Mouse (Mus musculus) lung, postnatal 0 days (tissue): ENCODE data around the gene Ltbp2. TPM values are rescaled to one million over a fixed set of nuclear protein-coding genes. Genes with fewer than 3 reads are reported as not detected.

Experiments
- ATAC-seq: fragments of 200-750 bp; cut with Nextera tagmentation; 2 replicates; pipeline ENCODE4 v1.8.0; 2017; ENCODE audit warnings: moderate library complexity
- DNase-seq: peaks from one replicate; pipeline ENCODE4 v3.0.0-alpha.2; 2016; ENCODE audit warnings: low spot score
- H3K27ac ChIP-seq: fragments of 300-500 bp; sonication (generic); 2 replicates; pipeline ENCODE4 v1.5.1; 2014; ENCODE audit warnings: antibody characterized with exemption, mild to moderate bottlenecking, low read length, mixed read lengths
- H3K27me3 ChIP-seq: fragments of 300-500 bp; sonication (generic); replicated peaks from 2 replicates; pipeline ENCODE4 v1.6.1; 2014; ENCODE audit warnings: low read length, mixed read lengths; ENCODE audit not compliant: insufficient read depth
- H3K36me3 ChIP-seq: fragments of 300-500 bp; sonication (generic); 2 replicates; pipeline ENCODE4 v1.6.1; 2014; ENCODE audit warnings: low read length, mixed read lengths; ENCODE audit not compliant: insufficient read depth
- H3K4me1 ChIP-seq: fragments of 300-500 bp; sonication (generic); 2 replicates; pipeline ENCODE4 v1.6.1; 2014; ENCODE audit warnings: antibody characterized with exemption, low read depth, low read length, mixed read lengths; ENCODE audit not compliant: insufficient read depth
- H3K4me2 ChIP-seq: fragments of 300-500 bp; sonication (generic); replicated peaks from 2 replicates; pipeline ENCODE4 v1.6.1; 2014; ENCODE audit warnings: low read depth, mild to moderate bottlenecking, low read length, moderate library complexity, mixed read lengths
- H3K4me3 ChIP-seq: fragments of 300-500 bp; sonication (generic); 2 replicates; pipeline ENCODE4 v1.5.1; 2014; ENCODE audit warnings: low read depth, low read length
- H3K9ac ChIP-seq: fragments of 300-500 bp; sonication (generic); replicated peaks from 2 replicates; pipeline ENCODE4 v1.6.1; 2014; ENCODE audit warnings: low read depth, mild to moderate bottlenecking
- H3K9me3 ChIP-seq: fragments of 300-500 bp; sonication (generic); 2 replicates; pipeline ENCODE4 v1.6.1; 2016; ENCODE audit warnings: low read length, mixed read lengths
- CTCF ChIP-seq: IDR thresholded peaks from 2 replicates; pipeline ENCODE4 v1.5.1; 2016; ENCODE audit warnings: antibody characterized with exemption, mild to moderate bottlenecking
- EP300 ChIP-seq: IDR thresholded peaks from 2 replicates; pipeline ENCODE4 v1.6.1; 2016; ENCODE audit warnings: antibody characterized with exemption, mild to moderate bottlenecking, control low read depth
- WGBS: fragments of 180-500 bp; shearing (Covaris S2); extraction: QIAGEN DNeasy Blood & Tissue Kit; methylation state at CpG from one replicate; pipeline ENCODE4 v1.1.7; 2014; 5-methylcytosine and 5-hydroxymethylcytosine counted together
- polyA plus RNA-seq: library from polyadenylated mRNA; unstranded; fragments of >200 nt; fragmentation: Nextera tagmentation; extraction: Ambion mirVana; gene quantifications from 2 replicates; pipeline ENCODE4 v1.2.1, GENCODE M21; 2015

The Ltbp2 gene
- polyA plus RNA-seq, 1 experiment from 2014 or later = 22.4 TPM

GRCm38 (mm10) chr12:84813773-84814172 lies 62.6 kb downstream of the Ltbp2 start:
- DNase-seq = peak; percentile 71
- WGBS = 41% methylated on average over 7 of the region's 7 CpGs
- H3K9ac ChIP-seq = no peak overlapping the region
- no peak overlapping the region for H3K4me2 ChIP-seq
- ATAC-seq = peak; percentile 19; the same call in 1 of the 2 replicates
- no peaks in the 10 kb centered on the region for H3K36me3 ChIP-seq
- peaks cover 6% of the 10 kb centered on the region for H3K4me1 ChIP-seq
- no peaks in the 10 kb centered on the region for H3K27me3 ChIP-seq
- no peak overlapping the region for H3K4me3 ChIP-seq
- peak overlapping the region; percentile 47; the same call in 1 of the 2 replicates for H3K27ac ChIP-seq
- no peaks in the 10 kb centered on the region for H3K9me3 ChIP-seq
- TF ChIP-seq CTCF = peak; percentile 63
- no peak for TF ChIP-seq EP300

DNA sequence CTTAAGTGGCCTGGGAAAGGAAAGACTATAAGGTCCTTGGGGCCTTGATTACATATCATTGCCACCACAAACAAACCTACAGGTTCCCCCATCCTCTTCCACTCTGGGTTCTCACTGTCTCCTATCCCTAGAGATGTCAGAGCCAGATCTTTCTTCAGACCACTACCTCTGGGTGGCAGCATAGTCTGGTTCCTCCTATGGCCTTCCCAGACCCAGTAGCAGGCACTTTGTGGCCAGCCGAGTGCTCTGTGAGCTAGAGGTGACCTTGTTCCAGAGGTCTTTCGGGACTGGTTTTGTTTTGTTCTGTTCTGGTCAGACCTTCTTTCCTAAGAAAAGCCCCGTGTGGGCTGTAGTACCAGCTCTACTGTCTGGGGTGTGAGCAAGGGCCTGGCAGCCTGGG lies 64.3 kb downstream of the Ltbp2 start:
- Histone ChIP-seq H3K27me3 (no peaks in the 10 kb centered on the region), H3K9ac (no peak overlapping the region), H3K4me3 (no peak overlapping the region), H3K9me3 (no peaks in the 10 kb centered on the region), H3K36me3 (no peaks in the 10 kb centered on the region), H3K4me1 (peaks cover 6% of the 10 kb centered on the region), H3K4me2 (no peak overlapping the region), H3K27ac (no peak overlapping the region)
- 51% methylated on average over 3 of the region's 3 CpGs for WGBS
- 0 out of 2 replicates have a peak, but pooled peaks have one; percentile 10 for ATAC-seq
- peak; percentile 55 for DNase-seq
- peak; percentile 63 for TF ChIP-seq CTCF
- no peak for TF ChIP-seq EP300

DNA sequence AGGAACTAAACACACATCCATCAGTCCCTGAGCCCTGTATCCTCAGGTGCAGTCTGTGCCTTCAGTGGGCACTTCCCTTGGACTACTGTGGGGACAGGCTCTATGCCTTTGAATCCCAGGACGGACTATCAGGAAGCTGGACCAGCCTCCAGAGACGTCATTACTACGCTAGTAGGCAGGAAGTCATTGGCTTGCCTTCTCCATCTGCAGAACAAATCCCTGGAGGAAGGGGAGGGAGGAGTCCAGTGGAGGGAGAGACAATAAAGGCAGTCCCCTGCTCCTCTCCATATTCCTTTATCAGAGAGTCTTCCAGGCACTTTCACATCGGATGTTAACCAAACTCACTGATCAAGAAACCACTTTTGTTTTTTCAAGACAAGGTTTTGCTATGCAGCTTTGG lies 64.8 kb downstream of the Ltbp2 start:
- Histone ChIP-seq H3K9ac (no peak overlapping the region), H3K9me3 (no peaks in the 10 kb centered on the region), H3K27me3 (no peaks in the 10 kb centered on the region), H3K4me2 (no peak overlapping the region), H3K36me3 (no peaks in the 10 kb centered on the region), H3K4me1 (peaks cover 6% of the 10 kb centered on the region), H3K4me3 (no peak overlapping the region), H3K27ac (no peak overlapping the region)
- ATAC-seq (no peak), DNase-seq (no peak)
- 42% methylated on average over 4 of the region's 4 CpGs for WGBS
- TF ChIP-seq EP300 (no peak), CTCF (no peak)

GRCm38 (mm10) chr12:84810810-84811209 lies 65.5 kb downstream of the Ltbp2 start:
- ATAC-seq = peak; percentile 16; the same call in 1 of the 2 replicates
- 29% methylated on average over 1 of the region's 1 CpGs for whole genome bisulfite sequencing
- H3K27me3 ChIP-seq = no peaks in the 10 kb centered on the region

DNA sequence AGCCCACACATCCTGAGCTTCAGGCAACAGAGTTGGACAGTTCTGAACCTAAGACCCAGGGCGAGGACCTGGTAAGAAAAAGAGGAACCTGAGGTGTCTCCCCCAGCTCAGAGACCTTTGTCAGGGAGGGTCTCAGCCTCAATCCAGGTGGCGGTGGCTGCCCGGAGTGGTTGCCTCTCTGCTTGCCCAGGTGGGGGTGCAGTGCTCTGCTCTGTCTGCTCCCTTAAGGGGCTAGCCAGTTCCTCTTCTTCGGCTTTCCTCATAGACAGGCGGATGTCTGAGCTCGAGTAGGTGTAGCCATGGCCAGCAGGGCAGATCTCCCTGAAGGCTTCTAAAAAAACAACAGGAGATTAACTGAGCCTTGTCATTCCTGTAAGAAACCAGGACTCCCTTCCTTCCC lies 67.3 kb downstream of the Ltbp2 start:
- H3K4me3 ChIP-seq = no peak overlapping the region
- ATAC-seq (no peak), DNase-seq (no peak)
- TF ChIP-seq EP300 (no peak), CTCF (no peak)
- no peak overlapping the region for H3K27ac ChIP-seq
- H3K36me3 ChIP-seq = no peaks in the 10 kb centered on the region
- WGBS = 68% methylated on average over 6 of the region's 6 CpGs
- no peak overlapping the region for H3K9ac ChIP-seq
- no peaks in the 10 kb centered on the region for H3K9me3 ChIP-seq
- H3K27me3 ChIP-seq = no peaks in the 10 kb centered on the region
- H3K4me1 ChIP-seq = no peaks in the 10 kb centered on the region
- no peak overlapping the region for H3K4me2 ChIP-seq

More at GRCm38 (mm10) chr12:84810810-84811209, 65.5 kb downstream of the Ltbp2 start:
- Histone ChIP-seq H3K4me1 (peaks cover 6% of the 10 kb centered on the region), H3K9me3 (no peaks in the 10 kb centered on the region), H3K4me2 (no peak overlapping the region), H3K27ac (no peak overlapping the region), H3K9ac (no peak overlapping the region), H3K4me3 (no peak overlapping the region), H3K36me3 (no peaks in the 10 kb centered on the region)
- TF ChIP-seq EP300 (no peak), CTCF (no peak)
- DNase-seq = peak; percentile 62

- 52% methylated on average over 13 of the region's 13 CpGs for WGBS
- ATAC-seq (no peak), DNase-seq (no peak)
- Histone ChIP-seq H3K27me3 (no peaks in the 10 kb centered on the region), H3K9me3 (no peaks in the 10 kb centered on the region), H3K4me3 (no peak overlapping the region), H3K4me2 (no peak overlapping the region), H3K27ac (no peak overlapping the region), H3K36me3 (no peaks in the 10 kb centered on the region), H3K9ac (no peak overlapping the region), H3K4me1 (no peaks in the 10 kb centered on the region)
- TF ChIP-seq CTCF (no peak), EP300 (no peak)
Measured at GRCm38 (mm10) chr12:84807351-84807750, 69.0 kb downstream of the Ltbp2 start.

DNA sequence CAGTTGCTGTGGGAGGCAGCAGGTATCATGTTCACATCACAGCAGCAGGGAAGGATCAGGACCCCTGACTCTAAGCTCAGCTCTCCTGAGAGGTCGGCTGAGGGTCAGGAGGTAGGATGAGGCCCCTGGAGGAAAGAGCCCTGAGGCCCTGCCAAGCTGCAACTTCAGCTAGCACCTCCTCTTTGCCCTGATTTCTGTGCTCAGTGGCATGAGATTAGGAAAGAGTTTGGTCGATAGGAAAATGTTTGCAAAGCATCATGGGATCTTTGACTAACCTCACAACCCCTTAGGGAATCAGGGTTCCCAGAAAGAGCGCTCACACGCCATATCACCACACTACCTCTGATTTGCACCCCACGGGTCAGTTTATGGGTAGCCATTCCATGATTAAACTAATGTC lies 69.6 kb downstream of the Ltbp2 start:
- H3K27me3 ChIP-seq = no peaks in the 10 kb centered on the region
- H3K4me2 ChIP-seq = no peak overlapping the region
- H3K27ac ChIP-seq = no peak overlapping the region
- TF ChIP-seq CTCF = no peak
- TF ChIP-seq EP300 = no peak
- H3K4me3 ChIP-seq = no peak overlapping the region
- no peak for DNase-seq
- no peak for ATAC-seq
- no peaks in the 10 kb centered on the region for H3K9me3 ChIP-seq
- H3K36me3 ChIP-seq = no peaks in the 10 kb centered on the region
- no peak overlapping the region for H3K9ac ChIP-seq
- H3K4me1 ChIP-seq = no peaks in the 10 kb centered on the region
- WGBS = 46% methylated on average over 5 of the region's 5 CpGs
